ENCODE assay signal across 30 mouse cellular contexts in genomic region chr19:55536273-55536937, GRCm38 (mm10).
"Had no signal": no experiment of that assay in that cellular context is flagged by ENCODE, and none has a peak within 500 bp of the region (broad histone marks: within the 10 kb centered on the region; RNA-seq: fewer than 3 reads in every experiment).

No protein-coding gene starts in this region.

- H3K4me1 ChIP-seq: liver, embryonic 12.5 days; liver, embryonic 13.5 days; liver, embryonic 15.5 days; lung, embryonic 15.5 days; midbrain, embryonic 10.5 days; midbrain, embryonic 12.5 days; neural tube, embryonic 12.5 days had no signal

- DNase-seq: left cerebral cortex, postnatal 4 days; liver; liver, embryonic 13.5 days; liver, postnatal 0 days; lung, adult 18-20 months; lung, adult 2 months; lung, embryonic 14.5 days; lung, postnatal 10 days; lung, postnatal 14 days; lung, postnatal 36 days; lung, postnatal 4 days had no signal

- H3K36me3 ChIP-seq: limb, embryonic 10.5 days; limb, embryonic 12.5 days; limb, embryonic 13.5 days; limb, embryonic 15.5 days; liver, embryonic 13.5 days; liver, embryonic 15.5 days; lung, embryonic 15.5 days; midbrain, embryonic 10.5 days; midbrain, embryonic 12.5 days; midbrain, embryonic 13.5 days; midbrain, embryonic 15.5 days; neural tube, embryonic 12.5 days had no signal

- H3K9ac ChIP-seq: limb, embryonic 12.5 days; limb, embryonic 13.5 days; limb, embryonic 15.5 days; liver, embryonic 12.5 days; liver, embryonic 13.5 days; liver, embryonic 14.5 days; liver, embryonic 15.5 days; liver, postnatal 0 days; lung, embryonic 14.5 days; lung, embryonic 15.5 days; midbrain, embryonic 12.5 days; midbrain, embryonic 13.5 days; midbrain, embryonic 15.5 days; neural tube, embryonic 12.5 days had no signal

- H3K27me3 ChIP-seq: limb, embryonic 12.5 days; limb, embryonic 13.5 days; limb, embryonic 15.5 days; liver, embryonic 12.5 days; liver, embryonic 13.5 days; liver, embryonic 15.5 days; lung, embryonic 15.5 days; megakaryocyte, embryonic 14.5 days; midbrain, embryonic 12.5 days; midbrain, embryonic 13.5 days; midbrain, embryonic 15.5 days; neural tube, embryonic 12.5 days had no signal

- H3K4me2 ChIP-seq: limb, embryonic 12.5 days; limb, embryonic 13.5 days; limb, embryonic 15.5 days; liver, embryonic 11.5 days; liver, embryonic 12.5 days; liver, embryonic 13.5 days; liver, embryonic 15.5 days; lung, embryonic 14.5 days; lung, embryonic 15.5 days; midbrain, embryonic 12.5 days; midbrain, embryonic 13.5 days; midbrain, embryonic 15.5 days; neural tube, embryonic 12.5 days had no signal

- H3K27ac ChIP-seq: limb, embryonic 10.5 days; limb, embryonic 12.5 days; limb, embryonic 13.5 days; limb, embryonic 15.5 days; liver, embryonic 12.5 days; liver, embryonic 13.5 days; liver, embryonic 14.5 days; liver, embryonic 15.5 days; lung, embryonic 15.5 days; macrophage; midbrain, embryonic 10.5 days; midbrain, embryonic 12.5 days; midbrain, embryonic 13.5 days; midbrain, embryonic 15.5 days; neural tube, embryonic 12.5 days had no signal

- H3K4me3 ChIP-seq: limb, embryonic 10.5 days; limb, embryonic 12.5 days; limb, embryonic 13.5 days; limb, embryonic 15.5 days; liver, embryonic 12.5 days; liver, embryonic 13.5 days; liver, embryonic 15.5 days; lung, embryonic 15.5 days; megakaryocyte, embryonic 14.5 days; midbrain, embryonic 10.5 days; midbrain, embryonic 12.5 days; midbrain, embryonic 13.5 days; midbrain, embryonic 15.5 days; myocyte; neural tube, embryonic 12.5 days had no signal

- H3K9me3 ChIP-seq: limb, embryonic 10.5 days; limb, embryonic 12.5 days; limb, embryonic 13.5 days; limb, embryonic 15.5 days; liver, embryonic 12.5 days; liver, embryonic 13.5 days; liver, embryonic 15.5 days; lung, embryonic 15.5 days; megakaryocyte, embryonic 14.5 days; midbrain, embryonic 10.5 days; midbrain, embryonic 12.5 days; midbrain, embryonic 13.5 days; neural tube, embryonic 12.5 days had no signal

- ATAC-seq: liver, embryonic 12.5 days; liver, postnatal 0 days; lung, postnatal 0 days; midbrain, embryonic 13.5 days; midbrain, embryonic 15.5 days; midbrain, embryonic 16.5 days had no signal
